Mouse (Mus musculus): ENCODE data around the gene Tmem28. TPM values are rescaled to one million over a fixed set of nuclear protein-coding genes. Genes with fewer than 3 reads are reported as not detected.

Tmem28 gene
- polyA plus RNA-seq, 1 experiment from 2014 or later: not detected

DNA sequence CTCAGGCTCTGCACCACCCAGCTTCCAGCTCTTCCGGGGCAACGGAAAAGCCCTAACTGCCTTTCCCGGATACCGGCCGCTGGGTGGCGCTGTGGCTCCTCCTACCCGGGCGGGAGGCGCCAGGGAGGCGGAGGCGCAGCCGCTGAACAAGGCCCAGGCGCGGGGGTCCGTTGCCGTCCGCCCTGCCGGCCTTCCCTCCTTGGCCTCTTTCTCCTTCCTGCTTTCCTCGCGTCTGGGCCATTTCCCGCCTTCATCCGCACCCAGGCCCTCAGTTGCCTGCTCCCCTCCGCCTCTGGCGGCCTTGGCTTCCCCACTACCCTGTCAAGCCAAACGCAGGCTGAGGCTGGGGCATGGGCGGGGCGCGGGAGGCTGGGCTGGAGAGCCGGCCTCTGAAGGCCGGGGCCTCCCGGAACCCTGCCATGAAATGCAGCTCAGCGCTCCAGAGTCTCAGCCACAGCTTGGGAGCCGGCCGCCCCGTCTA lies 32.5 kb downstream of the Tmem28 start:
- peak overlapping the region; percentile 63 for H3K4me2 ChIP-seq (ENCODE audit: low read depth, low read length)
- H3K27me3 ChIP-seq (ENCODE audit: insufficient read depth, low read length): no peaks in the 10 kb centered on the region
- no peaks in the 10 kb centered on the region for H3K9me3 ChIP-seq (ENCODE audit: low read length)
- 18% methylated on average over 32 of the region's 35 CpGs for WGBS (ENCODE audit: insufficient replicate concordance)
- TF ChIP-seq EP300 (IDR thresholded peaks at IDR 0.05; ENCODE audit: low read depth) (no peak), CTCF (IDR thresholded peaks at IDR 0.05; ENCODE audit: low read depth) (peak; percentile 73)
- H3K4me3 ChIP-seq (ENCODE audit: low read depth, low read length): peak overlapping the region; percentile 39
- DNase-seq (peak; percentile 76), ATAC-seq (peak; percentile 85)
- no peak overlapping the region for H3K27ac ChIP-seq (ENCODE audit: low read depth)
- peak overlapping the region; percentile 56; the same call in 1 of the 2 replicates for H3K9ac ChIP-seq (replicated peaks)
- H3K4me1 ChIP-seq (ENCODE audit: insufficient read depth): no peaks in the 10 kb centered on the region
- H3K36me3 ChIP-seq (replicated peaks; ENCODE audit: insufficient read depth, low read length): no peaks in the 10 kb centered on the region

DNA sequence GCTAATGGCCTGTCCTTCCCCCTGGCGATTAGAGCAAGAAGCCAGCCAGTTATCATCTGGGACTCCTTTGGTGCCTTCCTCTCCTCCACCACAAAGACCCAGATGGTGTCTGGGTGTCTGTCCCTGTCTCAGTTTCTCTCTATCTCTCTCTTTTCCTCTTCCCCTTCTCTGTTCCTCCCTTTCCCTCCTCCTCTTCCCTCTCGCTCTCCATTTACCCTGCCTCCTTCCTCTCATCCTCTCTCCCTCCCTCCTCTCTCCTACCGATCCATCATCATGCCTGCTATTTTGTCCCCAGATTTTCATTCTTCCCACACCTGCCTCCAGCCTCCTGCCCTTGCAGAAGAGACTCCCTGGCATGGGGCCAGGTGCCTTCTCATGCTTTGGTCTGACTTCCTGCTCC lies 33.0 kb downstream of the Tmem28 start:
- no peaks in the 10 kb centered on the region for H3K36me3 ChIP-seq (replicated peaks; ENCODE audit: insufficient read depth, low read length)
- no peak for ATAC-seq
- H3K9ac ChIP-seq (replicated peaks): no peak overlapping the region
- TF ChIP-seq EP300 (IDR thresholded peaks at IDR 0.05; ENCODE audit: low read depth): no peak
- no peak for TF ChIP-seq CTCF (IDR thresholded peaks at IDR 0.05; ENCODE audit: low read depth)
- H3K4me3 ChIP-seq (ENCODE audit: low read depth, low read length): peak overlapping the region; percentile 39; the same call in 1 of the 2 replicates
- no peak for DNase-seq
- H3K27me3 ChIP-seq (ENCODE audit: insufficient read depth, low read length): no peaks in the 10 kb centered on the region
- peak overlapping the region; percentile 63 for H3K4me2 ChIP-seq (ENCODE audit: low read depth, low read length)
- 75% methylated on average over 2 of the region's 3 CpGs for WGBS (ENCODE audit: insufficient replicate concordance)
- no peaks in the 10 kb centered on the region for H3K4me1 ChIP-seq (ENCODE audit: insufficient read depth)
- H3K27ac ChIP-seq (ENCODE audit: low read depth): no peak overlapping the region
- H3K9me3 ChIP-seq (ENCODE audit: low read length): no peaks in the 10 kb centered on the region

DNA sequence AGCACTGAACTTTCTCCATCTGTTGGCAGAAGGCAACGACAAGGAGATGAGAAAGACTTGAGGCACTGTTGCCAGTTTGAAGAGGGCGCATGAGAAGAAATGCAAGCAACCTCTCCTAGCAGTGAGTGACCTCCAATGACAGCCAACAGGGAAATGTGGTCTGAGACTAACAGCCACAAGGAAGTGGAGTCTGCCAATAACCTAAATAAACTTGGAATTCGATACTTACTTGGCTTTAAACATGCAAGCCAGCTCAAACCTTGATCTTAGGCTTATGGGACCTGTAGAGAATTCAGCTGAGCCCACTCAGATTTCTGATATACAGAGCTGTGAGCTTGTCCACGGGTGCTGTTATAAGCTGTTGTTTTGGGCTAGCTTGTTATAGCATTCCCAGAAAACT lies 51.4 kb downstream of the Tmem28 start:
- Histone ChIP-seq H3K9me3 (ENCODE audit: low read length) (no peaks in the 10 kb centered on the region), H3K27me3 (ENCODE audit: insufficient read depth, low read length) (peaks cover 2% of the 10 kb centered on the region; the same call in 1 of the 2 replicates), H3K9ac (replicated peaks) (no peak overlapping the region), H3K4me2 (ENCODE audit: low read depth, low read length) (no peak overlapping the region), H3K27ac (ENCODE audit: low read depth) (no peak overlapping the region), H3K4me1 (ENCODE audit: insufficient read depth) (no peaks in the 10 kb centered on the region), H3K4me3 (ENCODE audit: low read depth, low read length) (no peak overlapping the region), H3K36me3 (replicated peaks; ENCODE audit: insufficient read depth, low read length) (no peaks in the 10 kb centered on the region)
- ATAC-seq (no peak), DNase-seq (no peak)
- WGBS (ENCODE audit: insufficient replicate concordance): 67% methylated on average over 4 of the region's 4 CpGs
- TF ChIP-seq CTCF (IDR thresholded peaks at IDR 0.05; ENCODE audit: low read depth): no peak
- TF ChIP-seq EP300 (IDR thresholded peaks at IDR 0.05; ENCODE audit: low read depth): no peak

DNA sequence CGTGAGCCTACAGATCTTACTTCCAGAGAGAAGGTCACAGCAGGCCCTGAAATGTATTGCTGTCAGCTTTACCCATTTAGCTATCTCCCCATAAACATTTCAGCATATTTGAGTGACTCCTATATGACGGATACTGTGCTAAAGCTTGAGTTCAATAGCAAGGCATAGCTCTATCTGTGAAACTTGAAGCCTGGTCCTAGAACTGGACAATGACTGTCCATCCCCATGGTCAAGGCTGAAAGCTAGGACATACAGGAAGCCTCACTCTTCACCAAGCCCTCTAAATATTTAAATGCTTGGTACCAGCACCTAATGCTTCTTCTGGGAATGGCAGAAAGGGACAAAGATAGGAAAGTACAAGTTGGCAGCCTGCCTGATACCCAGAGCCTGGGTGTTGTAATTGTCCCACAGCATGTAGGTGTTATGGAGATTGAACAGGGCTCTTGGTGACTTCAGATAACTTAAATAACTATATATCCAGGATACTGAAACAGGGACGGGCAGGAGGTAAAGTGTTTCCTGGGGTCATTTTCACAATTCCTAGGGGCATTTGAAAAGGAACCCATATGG lies 51.9 kb downstream of the Tmem28 start:
- H3K9ac ChIP-seq (replicated peaks): no peak overlapping the region
- peaks cover 2% of the 10 kb centered on the region; the same call in 1 of the 2 replicates for H3K27me3 ChIP-seq (ENCODE audit: insufficient read depth, low read length)
- DNase-seq (no peak), ATAC-seq (no peak)
- TF ChIP-seq EP300 (IDR thresholded peaks at IDR 0.05; ENCODE audit: low read depth) (no peak), CTCF (IDR thresholded peaks at IDR 0.05; ENCODE audit: low read depth) (no peak)
- WGBS (ENCODE audit: insufficient replicate concordance): 66% methylated on average over 3 of the region's 3 CpGs
- no peak overlapping the region for H3K27ac ChIP-seq (ENCODE audit: low read depth)
- H3K4me1 ChIP-seq (ENCODE audit: insufficient read depth): no peaks in the 10 kb centered on the region
- H3K36me3 ChIP-seq (replicated peaks; ENCODE audit: insufficient read depth, low read length): no peaks in the 10 kb centered on the region
- H3K4me2 ChIP-seq (ENCODE audit: low read depth, low read length): no peak overlapping the region
- no peaks in the 10 kb centered on the region for H3K9me3 ChIP-seq (ENCODE audit: low read length)
- no peak overlapping the region for H3K4me3 ChIP-seq (ENCODE audit: low read depth, low read length)

DNA sequence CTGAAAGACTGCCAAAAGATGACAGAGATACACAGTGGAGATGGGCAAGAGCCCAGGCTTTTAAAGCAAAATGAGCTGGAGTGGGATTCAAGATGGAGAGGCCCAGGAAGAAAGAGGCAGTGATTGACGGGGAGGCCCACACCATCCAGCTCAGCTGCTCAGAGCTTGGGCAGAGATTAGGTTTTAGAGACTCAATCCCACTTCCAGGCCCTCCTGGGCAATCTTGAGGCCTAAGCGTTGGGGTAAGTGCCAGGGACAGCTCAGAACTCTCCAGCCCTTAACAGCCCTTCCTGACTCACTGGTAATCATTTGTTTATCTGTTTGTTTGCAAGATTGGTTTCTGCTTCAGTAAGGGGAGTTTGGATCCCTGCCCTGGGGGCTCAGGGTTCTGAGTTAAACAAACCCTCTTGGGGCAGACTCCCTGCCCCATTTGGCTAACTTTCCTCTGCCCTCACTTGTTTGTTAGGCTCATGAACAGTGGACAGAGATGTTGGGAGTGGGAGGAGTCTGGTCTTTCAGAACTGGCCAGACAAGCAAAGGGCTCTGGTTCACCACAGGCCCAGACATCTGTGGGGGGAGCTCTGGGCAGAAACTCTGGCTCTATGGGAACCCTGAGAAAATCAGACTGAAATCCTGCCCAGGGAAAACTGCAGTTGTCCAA lies 52.6 kb downstream of the Tmem28 start:
- no peak overlapping the region for H3K9ac ChIP-seq (replicated peaks)
- H3K9me3 ChIP-seq (ENCODE audit: low read length): no peaks in the 10 kb centered on the region
- no peak for TF ChIP-seq CTCF (IDR thresholded peaks at IDR 0.05; ENCODE audit: low read depth)
- no peak for TF ChIP-seq EP300 (IDR thresholded peaks at IDR 0.05; ENCODE audit: low read depth)
- H3K27me3 ChIP-seq (ENCODE audit: insufficient read depth, low read length): peaks cover 2% of the 10 kb centered on the region; the same call in 1 of the 2 replicates
- no peak overlapping the region for H3K4me2 ChIP-seq (ENCODE audit: low read depth, low read length)
- H3K36me3 ChIP-seq (replicated peaks; ENCODE audit: insufficient read depth, low read length): no peaks in the 10 kb centered on the region
- ATAC-seq (no peak), DNase-seq (no peak)
- WGBS (ENCODE audit: insufficient replicate concordance): 57% methylated on average over 2 of the region's 2 CpGs
- no peak overlapping the region for H3K4me3 ChIP-seq (ENCODE audit: low read depth, low read length)
- H3K27ac ChIP-seq (ENCODE audit: low read depth): no peak overlapping the region
- no peaks in the 10 kb centered on the region for H3K4me1 ChIP-seq (ENCODE audit: insufficient read depth)

DNA sequence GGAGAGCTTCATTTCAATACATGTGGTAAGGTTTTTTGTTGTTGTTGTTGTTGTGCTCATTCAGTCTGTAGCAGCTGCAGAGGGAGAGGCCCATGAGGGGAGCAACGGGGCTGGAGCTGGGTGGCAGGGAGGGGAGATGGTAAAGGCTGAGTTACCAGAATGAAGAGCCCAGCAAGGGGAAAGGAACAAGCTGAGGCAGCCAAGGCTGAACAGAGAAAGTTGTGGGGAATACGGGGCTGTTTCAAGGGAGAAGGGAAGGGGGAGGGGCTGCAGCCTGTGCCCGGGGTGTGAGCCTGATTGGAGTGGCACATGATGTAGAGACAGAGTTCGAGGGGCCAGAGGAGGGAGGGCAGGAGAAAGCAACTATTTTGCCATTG lies 53.1 kb downstream of the Tmem28 start:
- Histone ChIP-seq H3K9me3 (ENCODE audit: low read length) (no peaks in the 10 kb centered on the region), H3K27me3 (ENCODE audit: insufficient read depth, low read length) (peaks cover 2% of the 10 kb centered on the region; the same call in 1 of the 2 replicates), H3K4me3 (ENCODE audit: low read depth, low read length) (no peak overlapping the region), H3K9ac (replicated peaks) (no peak overlapping the region), H3K36me3 (replicated peaks; ENCODE audit: insufficient read depth, low read length) (no peaks in the 10 kb centered on the region), H3K4me2 (ENCODE audit: low read depth, low read length) (no peak overlapping the region), H3K4me1 (ENCODE audit: insufficient read depth) (no peaks in the 10 kb centered on the region), H3K27ac (ENCODE audit: low read depth) (no peak overlapping the region)
- DNase-seq: no peak
- TF ChIP-seq EP300 (IDR thresholded peaks at IDR 0.05; ENCODE audit: low read depth): no peak
- TF ChIP-seq CTCF (IDR thresholded peaks at IDR 0.05; ENCODE audit: low read depth): no peak
- 33% methylated on average over 4 of the region's 4 CpGs for WGBS (ENCODE audit: insufficient replicate concordance)
- no peak for ATAC-seq
